Mouse (Mus musculus): Measurements from ENCODE around the gene Mlph. TPM values are rescaled to one million over a fixed set of nuclear protein-coding genes. Genes with fewer than 3 reads are reported as not detected.

Mlph gene
- total and polyA plus RNA-seq, 2 experiments from 2014 or later: 0.27 to 0.35 TPM

GRCm38 (mm10) chr1:90997641-90998040 lies 82.8 kb downstream of the Mlph start:
- H3K4me3 ChIP-seq (ENCODE audit: low read depth, low read length): peak overlapping the region; percentile 87; the same call in 1 of the 2 replicates

GRCm38 (mm10) chr1:90998268-90998890 lies 83.5 kb downstream of the Mlph start, which contains the start of gene Lrrfip1:
Gene Lrrfip1 (plus strand): TSS chr1:90998737.
- peak within 1 kb of the TSS; percentile 87 for H3K4me3 ChIP-seq (ENCODE audit: low read depth, low read length)
- H3K9ac ChIP-seq (replicated peaks; ENCODE audit: low read length, poor library complexity, severe bottlenecking): peak within 1 kb of the TSS; percentile 87
- H3K9me3 ChIP-seq (ENCODE audit: low read length): no peaks in the 10 kb centered on the region
- peaks cover 12% of the 10 kb centered on the region; the same call in 1 of the 2 replicates for H3K4me1 ChIP-seq (ENCODE audit: insufficient read depth, low read length)
- 2% methylated on average over 59 of the region's 59 CpGs for WGBS
- H3K27ac ChIP-seq (ENCODE audit: low read depth, low read length): peak within 1 kb of the TSS; percentile 69
- no peaks in the 10 kb centered on the region for H3K27me3 ChIP-seq (ENCODE audit: insufficient read depth, low read length)
- TF ChIP-seq CTCF (IDR thresholded peaks at IDR 0.05): no peak
- H3K36me3 ChIP-seq (ENCODE audit: insufficient read depth, low read length): no peaks in the 10 kb centered on the region
- ATAC-seq (ENCODE audit: low FRiP score) (peak; percentile 87), DNase-seq (ENCODE audit: low spot score) (peak; percentile 63)
- H3K4me2 ChIP-seq (ENCODE audit: low read depth, low read length, poor library complexity, severe bottlenecking): peak within 1 kb of the TSS; percentile 86

More at GRCm38 (mm10) chr1:90997641-90998040, 82.8 kb downstream of the Mlph start:
- ATAC-seq (ENCODE audit: low FRiP score) (no peak), DNase-seq (ENCODE audit: low spot score) (no peak)
- H3K4me2 ChIP-seq (ENCODE audit: low read depth, low read length, poor library complexity, severe bottlenecking): peak overlapping the region; percentile 86
- WGBS: 92% methylated on average over 5 of the region's 5 CpGs
- no peaks in the 10 kb centered on the region for H3K27me3 ChIP-seq (ENCODE audit: insufficient read depth, low read length)
- H3K9ac ChIP-seq (replicated peaks; ENCODE audit: low read length, poor library complexity, severe bottlenecking): peak overlapping the region; percentile 87; the same call in 1 of the 2 replicates
- no peak for TF ChIP-seq CTCF (IDR thresholded peaks at IDR 0.05)
- no peaks in the 10 kb centered on the region for H3K9me3 ChIP-seq (ENCODE audit: low read length)
- H3K27ac ChIP-seq (ENCODE audit: low read depth, low read length): no peak overlapping the region
- H3K36me3 ChIP-seq (ENCODE audit: insufficient read depth, low read length): no peaks in the 10 kb centered on the region
- H3K4me1 ChIP-seq (ENCODE audit: insufficient read depth, low read length): peaks cover 12% of the 10 kb centered on the region; the same call in 1 of the 2 replicates

- peak overlapping the region; percentile 87 for H3K9ac ChIP-seq (replicated peaks; ENCODE audit: low read length, poor library complexity, severe bottlenecking)
- ATAC-seq (ENCODE audit: low FRiP score): peak; percentile 79
- H3K4me1 ChIP-seq (ENCODE audit: insufficient read depth, low read length): peaks cover 12% of the 10 kb centered on the region; the same call in 1 of the 2 replicates
- WGBS: 2% methylated on average over 41 of the region's 41 CpGs
- peak; percentile 49 for DNase-seq (ENCODE audit: low spot score)
- TF ChIP-seq CTCF (IDR thresholded peaks at IDR 0.05): no peak
- no peaks in the 10 kb centered on the region for H3K27me3 ChIP-seq (ENCODE audit: insufficient read depth, low read length)
- H3K9me3 ChIP-seq (ENCODE audit: low read length): no peaks in the 10 kb centered on the region
- peak overlapping the region; percentile 69 for H3K27ac ChIP-seq (ENCODE audit: low read depth, low read length)
- peak overlapping the region; percentile 86 for H3K4me2 ChIP-seq (ENCODE audit: low read depth, low read length, poor library complexity, severe bottlenecking)
- no peaks in the 10 kb centered on the region for H3K36me3 ChIP-seq (ENCODE audit: insufficient read depth, low read length)
- H3K4me3 ChIP-seq (ENCODE audit: low read depth, low read length): peak overlapping the region; percentile 87
These were observed 84.2 kb downstream of the Mlph start for GRCm38 (mm10) chr1:90998891-90999611.

GRCm38 (mm10) chr1:90999911-91000601 lies 85.2 kb downstream of the Mlph start:
- Histone ChIP-seq H3K36me3 (ENCODE audit: insufficient read depth, low read length) (no peaks in the 10 kb centered on the region), H3K9ac (replicated peaks; ENCODE audit: low read length, poor library complexity, severe bottlenecking) (peak overlapping the region; percentile 87; the same call in 1 of the 2 replicates), H3K4me3 (ENCODE audit: low read depth, low read length) (peak overlapping the region; percentile 87), H3K4me1 (ENCODE audit: insufficient read depth, low read length) (peaks cover 12% of the 10 kb centered on the region; the same call in 1 of the 2 replicates), H3K4me2 (ENCODE audit: low read depth, low read length, poor library complexity, severe bottlenecking) (peak overlapping the region; percentile 86), H3K27ac (ENCODE audit: low read depth, low read length) (no peak overlapping the region), H3K27me3 (ENCODE audit: insufficient read depth, low read length) (no peaks in the 10 kb centered on the region), H3K9me3 (ENCODE audit: low read length) (no peaks in the 10 kb centered on the region)
- TF ChIP-seq CTCF (IDR thresholded peaks at IDR 0.05): no peak
- 64% methylated on average over 10 of the region's 10 CpGs for WGBS
- DNase-seq (ENCODE audit: low spot score) (no peak), ATAC-seq (ENCODE audit: low FRiP score) (no peak)

Other genes starting within 250 kb of the Mlph start
- 29.5 and 40.6 TPM in 2 replicates for gene Col6a3, start 71.1 kb upstream of the Mlph start, total RNA-seq (2014; rRNA removed)
- 4.7 and 4.8 TPM in 2 replicates for gene Col6a3, start 71.1 kb upstream of the Mlph start, polyA plus RNA-seq (2015; fragmentation: Nextera tagmentation; extraction: Ambion mirVana)
- gene Prlh, start 38.0 kb downstream of the Mlph start, total RNA-seq (2014; rRNA removed): not detected in 2 replicates
- not detected in 2 replicates for gene Prlh, start 38.0 kb downstream of the Mlph start, polyA plus RNA-seq (2015; fragmentation: Nextera tagmentation; extraction: Ambion mirVana)
- not detected in 2 replicates for gene Rab17, start 54.6 kb downstream of the Mlph start, total RNA-seq (2014; rRNA removed)
- gene Rab17, start 54.6 kb downstream of the Mlph start, polyA plus RNA-seq (2015; fragmentation: Nextera tagmentation; extraction: Ambion mirVana): 0.26 and 0.37 TPM in 2 replicates
- gene Lrrfip1, start 83.7 kb downstream of the Mlph start, total RNA-seq (2014; rRNA removed): 26.7 and 34.2 TPM in 2 replicates
- gene Lrrfip1, start 83.7 kb downstream of the Mlph start, polyA plus RNA-seq (2015; fragmentation: Nextera tagmentation; extraction: Ambion mirVana): 41.4 and 48.9 TPM in 2 replicates
- gene Rbm44, start 230.0 kb downstream of the Mlph start, total RNA-seq (2014; rRNA removed): 0.19 TPM in 1 of 2 replicates, not detected in the other
- 0.11 and 0.48 TPM in 2 replicates for gene Rbm44, start 230.0 kb downstream of the Mlph start, polyA plus RNA-seq (2015; fragmentation: Nextera tagmentation; extraction: Ambion mirVana)

Measured in midbrain, postnatal 0 days (tissue).